Mouse (Mus musculus): ENCODE measurements around the gene Etv1.

The Etv1 gene

DNA sequence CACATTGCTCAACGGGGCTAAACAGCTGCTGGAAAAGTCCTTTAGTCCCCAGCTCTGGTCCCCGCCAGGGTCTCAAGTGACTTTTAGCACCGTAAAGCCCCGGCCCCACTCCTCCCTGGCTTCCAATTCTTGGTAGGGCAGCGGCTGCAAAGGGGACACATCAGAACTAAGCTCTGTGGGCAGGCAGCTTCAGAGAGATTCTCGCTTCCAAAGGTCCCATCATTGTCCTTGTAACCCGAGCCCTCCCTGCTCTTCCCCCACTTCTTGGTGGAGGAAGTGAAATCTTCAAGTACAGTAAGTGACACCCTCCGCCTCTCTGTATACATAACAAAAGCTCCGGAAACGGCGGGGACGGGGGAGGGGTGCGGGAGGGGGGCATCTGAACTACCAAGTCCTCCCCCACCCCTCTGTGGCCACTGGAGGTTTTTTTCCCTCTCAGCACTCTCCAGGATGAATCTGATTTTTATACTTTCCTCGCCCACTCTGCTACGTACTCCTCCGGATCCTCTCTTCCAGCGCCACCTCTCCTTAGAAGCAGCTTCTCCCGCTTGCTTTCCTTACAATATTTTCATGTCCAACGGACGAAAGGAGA, at the start of gene Etv1:
Gene Etv1 (plus strand): TSS at position 195 of the 592 bp plus-strand sequence.
- CTCF ChIA-PET: interaction anchor here (0.6 kb wide), 1 partner anchor 1368 kb away, joined by 4 read pairs; no protein-coding TSS in a partner anchor

DNA sequence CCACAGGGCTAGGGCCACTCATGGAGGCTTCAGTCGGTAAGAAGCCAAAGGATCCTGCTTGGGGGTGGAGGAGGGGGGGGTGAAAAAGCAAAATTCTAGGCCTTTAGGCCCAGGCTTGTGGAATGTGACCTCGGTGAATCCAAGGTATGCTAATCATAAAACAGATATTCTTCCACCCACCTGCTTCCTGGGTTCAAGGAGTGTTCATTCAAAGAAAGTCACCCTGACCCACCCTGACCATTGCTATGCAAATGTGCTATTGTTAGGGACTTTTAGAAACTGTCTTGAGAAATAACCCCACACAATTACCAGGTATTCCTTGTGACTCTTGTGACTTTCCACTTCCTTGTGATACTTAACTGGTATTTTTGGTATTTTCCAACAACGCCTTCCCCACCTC, 49.5 kb upstream of the Etv1 start:
- CTCF ChIA-PET: no interaction called here

DNA sequence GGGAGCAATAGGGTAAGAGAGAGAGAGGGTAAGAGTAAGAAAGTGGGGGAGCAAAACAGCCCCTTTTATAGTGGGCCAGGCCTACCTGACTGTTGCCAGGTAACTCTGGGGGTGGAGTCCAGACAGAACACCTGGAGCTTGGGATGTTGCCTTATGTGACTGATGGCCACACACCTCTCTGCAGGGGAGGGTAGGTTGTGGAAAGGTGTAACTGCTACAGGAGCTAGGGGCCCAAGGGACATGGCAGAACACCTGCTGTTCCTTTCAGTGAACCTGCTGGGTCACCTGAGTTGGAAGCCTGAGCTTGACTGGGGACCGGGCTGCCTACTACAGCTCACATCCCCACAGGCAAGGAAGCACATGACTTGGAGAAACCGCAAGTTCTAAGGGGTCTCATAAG, 48.4 kb upstream of the Etv1 start:
- CTCF ChIA-PET: interaction anchor here (0.6 kb wide), 1 partner anchor 1398 kb away, joined by 5 read pairs; no protein-coding TSS in a partner anchor

DNA sequence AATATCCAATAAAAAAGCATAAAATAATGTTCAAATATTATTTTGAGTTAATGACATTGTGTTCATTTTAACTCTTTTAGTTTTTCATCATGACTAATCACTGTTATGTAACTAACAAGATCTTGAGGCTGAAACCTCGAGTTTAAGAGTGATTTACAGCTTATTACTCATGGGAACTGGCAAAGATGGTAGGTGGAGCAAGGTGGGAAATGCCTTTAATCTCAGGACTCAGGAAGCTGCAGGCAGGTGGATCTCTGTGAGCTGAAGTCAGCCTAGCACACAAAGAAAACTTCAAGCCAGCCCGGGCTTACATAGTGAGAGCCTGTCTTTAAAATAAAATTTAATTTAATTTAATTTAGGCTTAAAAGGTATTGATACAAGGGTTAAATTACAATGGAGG, 19.9 kb upstream of the Etv1 start:
- CTCF ChIA-PET: no interaction called here

DNA sequence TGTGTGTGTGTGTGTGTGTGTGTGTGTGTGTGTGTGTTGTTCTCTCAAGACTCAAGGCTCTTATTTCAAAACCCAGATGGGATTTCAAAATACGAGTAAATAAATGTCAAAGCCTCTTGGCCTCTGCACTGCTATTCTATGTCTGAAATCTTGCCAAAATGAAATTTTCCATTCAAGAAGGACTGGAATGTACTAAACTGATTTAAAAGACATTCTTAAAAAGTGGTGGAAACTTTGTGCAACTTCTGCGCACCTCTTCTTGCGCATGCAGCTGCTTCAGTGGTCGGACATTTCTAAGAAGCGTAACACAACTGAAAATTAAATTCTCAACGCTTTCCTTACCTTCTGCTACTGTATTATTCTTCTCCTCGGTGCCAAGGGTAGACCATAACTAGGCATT, 1.9 kb upstream of the Etv1 start:
- CTCF ChIA-PET: no interaction called here

DNA sequence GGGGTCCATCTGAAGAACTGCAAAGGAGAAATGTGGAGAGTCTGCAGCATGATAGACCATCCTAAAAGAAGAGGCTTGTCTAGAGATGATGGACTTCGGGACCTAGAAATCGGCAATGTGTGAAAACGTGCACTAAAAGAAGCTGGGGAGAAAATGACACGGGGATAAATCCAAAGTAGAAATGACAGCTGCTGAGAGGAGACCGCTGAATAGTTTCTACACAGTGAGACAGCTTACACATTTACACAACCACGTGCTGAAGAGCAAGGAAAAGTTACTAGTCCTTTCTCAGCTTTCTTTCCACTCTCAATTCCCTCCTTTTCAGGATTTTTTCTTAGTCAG, 1.3 kb upstream of the Etv1 start:
- CTCF ChIA-PET: no interaction called here

DNA sequence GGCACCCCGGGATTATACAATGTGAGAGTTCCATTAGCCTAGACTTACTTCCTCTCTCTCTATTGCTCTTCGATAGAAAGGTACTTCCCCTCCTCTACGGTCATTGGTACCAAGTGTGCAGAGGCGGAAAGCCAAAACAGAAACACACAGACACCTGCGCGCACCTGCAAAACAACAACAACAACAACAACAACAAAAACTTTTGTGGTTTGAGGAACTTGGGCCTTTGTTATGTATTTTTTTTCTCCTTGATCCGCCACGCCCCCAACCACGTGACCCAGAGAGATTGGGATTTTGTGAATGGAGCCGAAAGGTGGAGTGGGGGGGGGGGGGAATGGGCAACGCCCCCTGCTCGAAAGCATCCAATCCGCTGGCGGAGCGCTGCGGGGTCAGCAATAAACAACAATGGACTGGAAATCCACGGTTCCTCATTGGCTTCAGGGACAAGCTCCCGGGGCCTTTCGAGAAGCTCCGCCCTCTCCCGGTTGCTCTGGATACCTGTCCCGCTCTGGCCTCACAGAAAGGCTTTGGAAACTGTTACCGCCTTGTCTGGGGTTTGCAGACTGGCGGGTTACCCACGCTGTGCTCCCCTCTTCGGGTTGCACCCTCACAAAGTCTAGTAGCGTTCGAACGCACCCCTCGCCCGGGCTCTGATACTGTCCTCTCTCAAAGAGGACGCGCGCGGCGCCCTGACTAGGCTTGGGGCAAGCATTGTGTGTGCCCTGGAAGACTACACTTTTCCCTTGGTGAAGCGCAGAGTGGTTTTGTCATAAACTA, 693 bp upstream of the Etv1 start:
- CTCF ChIA-PET: no interaction called here

DNA sequence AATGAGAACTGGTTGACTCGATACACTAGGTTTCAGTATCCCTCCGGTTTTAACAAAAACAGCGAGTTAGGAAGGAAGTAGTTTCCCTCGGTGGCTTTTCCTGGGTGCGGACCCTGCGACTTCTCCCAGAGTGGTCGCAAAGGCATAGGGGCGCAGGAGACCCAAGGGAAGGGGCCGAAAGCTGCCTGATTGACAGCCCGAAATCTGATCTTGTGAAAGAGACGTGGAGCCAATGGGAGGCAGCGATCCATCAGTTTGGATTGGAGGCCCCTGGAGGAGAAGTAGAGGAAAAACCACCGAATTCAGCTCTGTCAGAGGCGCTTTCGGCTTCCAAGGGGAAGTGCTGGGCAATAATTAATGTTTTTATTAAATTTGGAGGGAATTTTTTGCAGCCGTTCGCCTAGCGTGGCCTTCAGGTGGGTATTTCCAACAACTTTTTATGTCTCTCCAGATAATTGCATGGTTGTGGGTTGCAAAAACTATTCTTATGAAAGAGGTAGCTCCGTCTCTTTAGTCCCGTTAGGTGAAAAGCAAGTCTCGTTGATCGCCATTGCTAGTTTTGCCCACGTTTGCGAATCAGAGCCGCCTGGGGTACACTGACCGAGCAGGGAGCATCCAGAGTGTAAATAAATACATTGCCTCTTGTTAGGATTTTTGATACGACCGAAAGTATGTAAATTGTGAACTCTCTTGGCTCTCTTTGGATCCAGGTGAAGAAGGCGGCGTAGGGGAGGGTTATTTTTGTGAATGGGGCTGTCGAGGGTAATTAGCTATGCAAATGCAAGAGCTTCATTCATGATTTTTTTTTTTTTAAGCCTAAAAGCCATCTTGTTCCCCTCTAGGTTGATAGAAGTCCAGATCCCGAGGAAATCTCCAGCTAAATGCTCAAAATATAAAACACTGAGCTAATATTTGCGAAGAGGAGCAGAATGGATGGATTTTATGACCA, 1.1 kb downstream of the Etv1 start:
- CTCF ChIA-PET: interaction anchor here (0.6 kb wide), 1 partner anchor 71 kb away, joined by 8 read pairs; no protein-coding TSS in a partner anchor

DNA sequence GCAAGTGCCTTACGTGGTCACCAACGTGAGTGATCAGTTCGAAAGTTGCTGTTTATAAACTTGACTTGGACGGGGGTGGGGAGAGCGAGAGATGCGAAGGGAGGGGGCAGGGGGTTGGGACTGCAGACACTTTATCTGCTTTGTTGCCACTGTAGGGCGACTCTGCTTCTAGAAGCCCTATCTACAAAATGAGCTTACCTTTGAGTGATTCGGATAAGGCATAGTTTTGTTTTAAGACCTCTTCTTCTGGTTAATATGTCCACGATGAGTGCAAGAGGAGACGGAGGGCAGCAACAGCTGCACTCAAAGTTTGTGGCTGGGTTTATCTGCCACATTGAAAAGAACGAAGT, 1.8 kb downstream of the Etv1 start:
- CTCF ChIA-PET: interaction anchor here (0.6 kb wide), 1 partner anchor 70 kb away, joined by 8 read pairs; no protein-coding TSS in a partner anchor

DNA sequence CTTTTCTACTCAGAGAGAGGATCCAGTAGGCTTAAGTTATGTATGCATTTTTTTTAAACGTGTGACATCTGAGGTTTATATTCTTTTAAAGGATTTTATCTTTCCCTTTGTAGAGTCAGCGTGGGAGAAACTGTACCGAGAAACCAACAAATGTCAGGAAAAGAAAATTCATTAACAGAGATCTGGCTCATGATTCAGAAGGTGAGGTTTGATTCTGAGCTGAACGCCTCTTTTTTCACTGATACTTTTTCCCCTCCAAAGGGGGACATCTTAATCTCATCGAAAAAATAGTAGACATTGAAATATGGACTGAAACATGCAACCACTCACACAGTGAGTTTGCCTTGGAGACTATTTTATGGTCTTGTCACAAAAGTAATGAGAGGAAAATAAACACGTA, 2.5 kb downstream of the Etv1 start:
- CTCF ChIA-PET: no interaction called here

DNA sequence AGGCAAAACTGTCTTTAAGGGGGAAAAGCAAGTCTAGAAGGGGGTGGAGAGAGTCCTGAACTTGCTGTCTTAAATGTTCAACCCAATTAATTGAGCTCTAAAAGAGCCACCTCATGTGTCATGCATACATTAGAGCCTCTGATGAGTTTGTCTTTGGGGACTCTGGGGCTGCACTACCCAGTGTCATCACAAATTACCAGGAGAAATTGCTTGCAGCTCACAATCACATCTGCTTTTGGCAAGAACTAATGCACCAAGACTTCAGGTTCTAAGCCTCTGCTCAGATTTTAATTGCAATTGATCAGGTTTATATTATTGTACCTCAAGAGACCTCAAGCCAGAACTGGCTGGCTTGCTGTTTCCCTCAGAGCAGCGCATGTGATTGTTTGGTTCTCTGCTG, 4.1 kb downstream of the Etv1 start:
- CTCF ChIA-PET: no interaction called here

DNA sequence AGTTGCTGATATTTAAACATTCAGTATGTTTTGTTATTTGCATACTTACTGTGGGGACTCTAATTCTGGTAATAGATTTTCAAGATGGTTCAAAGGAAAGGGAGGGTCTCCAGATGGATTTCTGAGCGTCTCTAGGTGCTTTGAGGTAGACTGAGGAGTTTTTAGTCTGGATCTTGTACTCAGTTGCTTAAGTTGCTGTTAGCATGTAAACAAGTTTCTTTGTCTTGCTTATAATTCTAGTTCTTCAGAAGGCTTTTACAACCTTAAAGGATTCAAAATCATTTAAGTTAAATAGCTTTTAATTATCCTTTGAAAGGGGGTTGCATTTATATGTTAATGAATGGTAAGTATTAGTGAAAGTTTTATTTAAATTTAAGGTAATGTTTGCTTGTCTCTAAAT, 5.0 kb downstream of the Etv1 start:
- CTCF ChIA-PET: no interaction called here

DNA sequence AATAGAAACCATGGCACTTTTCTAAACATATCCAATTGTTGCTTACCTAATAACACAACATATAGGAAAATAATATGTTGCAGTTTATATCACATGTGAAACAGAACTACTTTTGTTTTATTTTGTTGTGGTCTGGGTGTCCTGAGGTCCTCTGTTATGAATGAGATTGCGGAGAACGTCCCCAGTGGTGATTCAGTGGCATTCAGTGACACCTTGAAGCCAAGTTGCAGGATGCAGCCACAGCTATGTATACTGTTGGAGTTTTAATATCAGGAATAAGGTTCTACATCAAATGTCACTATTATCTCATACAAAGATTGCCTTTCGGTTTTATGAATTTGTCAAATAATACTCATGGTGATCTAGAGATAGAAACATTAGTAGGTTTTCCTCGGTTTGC, 7.4 kb downstream of the Etv1 start:
- CTCF ChIA-PET: no interaction called here

DNA sequence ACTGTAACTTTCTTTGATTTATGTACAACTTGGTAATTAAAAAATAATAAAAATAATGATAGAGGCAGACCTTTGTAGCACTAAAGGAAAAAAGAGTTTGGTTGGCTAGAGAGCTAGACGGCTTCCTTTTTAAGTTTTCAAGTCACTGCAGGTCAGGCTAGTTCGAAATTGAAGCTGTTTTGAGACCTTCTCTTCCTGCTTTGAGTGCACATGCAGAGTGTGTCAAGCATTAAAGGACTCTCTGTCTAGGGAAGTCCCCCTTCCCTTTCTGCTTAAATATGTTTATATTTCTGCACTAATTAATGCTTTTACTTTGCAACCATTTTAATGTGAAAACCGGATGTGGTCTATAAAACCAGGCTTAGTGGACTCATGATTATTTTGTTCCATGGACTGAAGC, 8.5 kb downstream of the Etv1 start:
- CTCF ChIA-PET: no interaction called here

DNA sequence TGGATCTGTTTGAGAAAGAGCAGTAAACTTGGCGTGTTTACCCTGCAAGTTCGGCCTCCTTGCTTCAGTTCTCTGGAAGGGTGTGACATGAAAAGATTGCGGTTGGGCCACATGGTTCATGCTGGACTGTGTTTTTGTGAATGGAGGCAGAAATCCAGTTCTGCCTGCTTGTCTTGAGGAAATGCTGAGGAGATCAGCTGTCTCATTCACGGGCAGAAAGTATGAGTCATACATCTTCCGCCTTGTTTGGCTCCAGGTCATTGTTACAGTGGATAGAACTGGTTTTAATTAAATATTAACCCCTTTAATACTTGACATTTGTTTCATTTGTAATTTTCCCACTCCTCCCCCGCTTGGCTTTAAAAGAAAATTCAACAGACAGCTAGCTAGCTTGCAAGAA, 9.4 kb downstream of the Etv1 start:
- CTCF ChIA-PET: no interaction called here

DNA sequence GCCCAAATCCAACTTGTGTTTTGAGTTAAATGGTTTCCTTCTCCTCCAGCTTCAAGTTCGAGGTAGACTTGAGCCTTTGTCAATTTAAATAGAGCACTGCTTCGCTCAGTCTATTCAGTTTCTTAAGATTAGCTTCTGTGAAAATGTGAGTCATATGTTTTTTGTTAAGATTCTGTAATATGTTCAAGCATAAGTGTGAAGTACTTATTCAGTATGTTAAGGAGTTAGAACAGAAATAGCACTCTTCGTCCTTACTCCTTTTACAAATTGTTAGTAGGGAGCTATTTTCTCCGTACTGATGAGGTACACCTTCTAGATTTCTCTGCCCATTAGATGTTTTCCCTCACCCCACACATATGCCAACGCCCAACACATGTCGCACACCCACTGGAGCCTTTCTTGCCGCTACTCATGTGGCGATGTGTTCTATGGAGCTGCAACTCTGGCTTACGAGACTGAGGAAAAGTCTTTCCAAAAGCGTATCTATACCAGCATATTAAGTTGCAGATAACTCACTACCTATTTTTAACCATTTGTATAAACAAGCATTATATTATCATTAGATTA, 10.7 kb downstream of the Etv1 start:
- CTCF ChIA-PET: no interaction called here

DNA sequence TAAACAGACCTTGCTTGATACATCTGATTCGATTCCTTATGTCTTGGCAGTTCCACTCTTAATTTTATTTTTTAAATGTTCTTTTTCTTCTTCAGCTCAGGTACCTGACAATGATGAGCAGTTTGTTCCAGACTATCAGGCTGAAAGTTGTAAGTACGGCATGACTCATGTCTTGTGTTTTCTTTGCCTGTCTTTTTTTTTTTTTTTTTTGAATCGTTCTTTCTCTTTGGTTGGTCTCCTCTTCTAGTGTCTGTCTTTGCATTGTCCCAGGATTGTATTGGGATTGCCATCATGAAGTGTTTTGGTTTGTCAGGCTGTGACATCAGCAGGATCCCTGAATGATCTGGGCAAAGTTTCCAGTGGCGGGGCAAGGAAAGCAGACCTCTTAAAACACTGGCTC, 13.9 kb downstream of the Etv1 start:
- CTCF ChIA-PET: no interaction called here

DNA sequence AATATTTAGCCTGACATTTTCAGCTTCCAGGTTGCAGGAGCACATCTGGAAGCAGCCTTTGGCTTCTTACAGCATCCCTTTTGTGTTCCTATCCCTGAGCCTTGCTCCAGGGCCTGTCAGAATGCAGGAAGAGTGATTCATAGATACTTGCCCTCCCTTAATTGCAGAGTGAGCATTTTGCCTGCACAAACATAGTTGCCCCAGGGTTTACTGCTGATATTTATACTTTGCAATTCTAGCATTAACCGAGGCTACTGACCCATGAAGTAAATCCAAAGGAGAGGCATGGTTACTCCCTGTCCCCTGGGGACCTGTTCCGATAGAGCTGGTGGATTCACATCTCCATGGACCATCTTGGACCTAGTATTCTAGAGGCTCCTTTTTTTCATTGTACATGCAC, 14.5 kb downstream of the Etv1 start:
- CTCF ChIA-PET: no interaction called here

DNA sequence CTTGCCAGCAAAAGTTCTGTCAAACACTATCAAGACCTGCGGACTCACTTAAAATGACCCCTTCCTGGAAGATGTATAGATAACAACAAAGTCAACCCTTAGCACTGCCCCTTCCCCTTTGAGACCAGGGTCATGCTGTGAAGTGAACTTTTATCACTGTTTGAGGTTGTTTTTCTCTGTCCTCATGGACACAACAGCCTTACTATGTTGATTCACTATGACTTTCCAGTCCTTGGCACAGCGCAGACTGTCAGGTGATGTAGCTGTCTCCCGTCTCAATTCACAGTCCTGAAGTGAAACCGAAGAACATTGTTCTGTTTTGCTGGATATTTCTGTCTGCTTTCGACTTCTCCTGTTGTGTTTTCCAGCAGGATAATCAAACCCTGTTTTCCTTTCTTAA, 27.9 kb downstream of the Etv1 start:
- CTCF ChIA-PET: no interaction called here

DNA sequence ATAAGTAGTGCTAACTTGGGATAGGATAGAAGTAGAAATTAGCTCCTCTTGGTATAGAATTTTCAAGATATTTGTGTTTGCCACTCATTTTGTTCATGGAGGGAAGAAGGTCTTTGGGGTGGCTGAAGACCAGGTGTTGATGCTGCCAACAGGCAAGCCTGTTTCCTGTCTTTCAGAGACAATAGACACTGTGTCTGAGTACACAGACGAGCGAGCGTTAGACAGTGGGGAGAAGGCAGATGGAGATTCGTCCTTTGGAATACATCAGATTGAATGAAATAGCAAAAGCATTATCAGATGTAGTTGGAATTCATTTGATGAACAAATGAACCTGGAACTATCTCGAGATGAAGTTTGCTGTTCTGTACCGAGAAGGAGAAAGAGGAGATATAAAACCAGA, 33.2 kb downstream of the Etv1 start:
- CTCF ChIA-PET: no interaction called here

DNA sequence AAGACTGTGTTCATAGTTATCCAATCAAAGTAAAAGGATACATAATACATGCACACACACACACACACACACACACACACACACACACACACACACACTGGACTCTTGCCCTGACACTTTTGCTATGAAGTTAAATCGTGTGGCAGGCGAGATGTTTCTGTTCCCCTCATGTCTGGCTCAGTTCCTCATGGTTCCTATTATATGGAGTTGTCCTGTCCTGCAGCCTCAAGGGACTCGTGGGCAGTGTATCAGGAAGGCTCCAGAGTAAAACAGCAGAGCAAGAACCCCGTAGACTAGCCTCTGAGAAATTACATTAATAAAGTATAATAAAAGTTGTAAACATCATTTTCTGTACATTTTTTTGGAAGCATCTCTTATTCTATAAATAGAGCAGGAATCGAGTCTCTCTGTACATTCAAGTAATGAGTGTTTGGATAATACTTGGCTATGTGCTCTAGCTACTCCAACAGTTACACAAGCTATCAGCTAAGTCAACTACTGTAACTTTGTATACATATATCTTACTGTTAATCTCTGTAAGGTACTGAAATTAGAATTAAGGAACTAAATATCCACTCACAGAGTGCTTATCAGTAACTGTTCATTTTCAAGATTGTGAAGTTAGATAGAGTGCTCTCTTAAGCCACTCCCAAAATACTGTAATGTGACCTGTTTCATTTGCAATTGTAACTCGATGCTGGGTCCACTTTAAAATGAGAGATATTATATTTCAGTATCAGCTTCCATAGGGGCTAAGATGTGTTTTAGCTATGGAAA, 35.0 kb downstream of the Etv1 start:
- CTCF ChIA-PET: no interaction called here

DNA sequence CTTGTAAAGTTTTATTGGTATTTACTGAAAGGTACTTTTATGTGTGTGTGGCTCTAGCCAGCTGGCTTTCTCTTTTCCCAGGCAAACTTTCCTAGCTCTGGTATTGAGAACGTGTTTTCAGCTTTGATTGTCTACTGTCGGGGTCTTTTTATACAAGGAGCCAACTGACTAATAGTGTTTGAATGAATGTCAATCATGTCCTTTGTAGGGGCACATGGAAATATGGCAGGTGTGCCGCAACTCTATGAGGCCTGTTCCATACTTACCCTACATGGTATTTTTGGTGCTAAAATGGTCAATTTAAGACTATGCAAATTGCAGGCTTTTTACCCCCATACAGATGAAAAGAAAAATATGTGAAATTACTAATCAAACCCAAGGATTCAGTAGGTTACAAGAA, 37.1 kb downstream of the Etv1 start:
- CTCF ChIA-PET: no interaction called here
